Mouse (Mus musculus): Measurements from ENCODE around the gene Nf1. TPM values are rescaled to one million over a fixed set of nuclear protein-coding genes. Genes with fewer than 3 reads are reported as not detected.

Nf1 gene
- total and polyA plus RNA-seq, 3 experiments = 8.5 to 30.9 (median 30.5) TPM

DNA sequence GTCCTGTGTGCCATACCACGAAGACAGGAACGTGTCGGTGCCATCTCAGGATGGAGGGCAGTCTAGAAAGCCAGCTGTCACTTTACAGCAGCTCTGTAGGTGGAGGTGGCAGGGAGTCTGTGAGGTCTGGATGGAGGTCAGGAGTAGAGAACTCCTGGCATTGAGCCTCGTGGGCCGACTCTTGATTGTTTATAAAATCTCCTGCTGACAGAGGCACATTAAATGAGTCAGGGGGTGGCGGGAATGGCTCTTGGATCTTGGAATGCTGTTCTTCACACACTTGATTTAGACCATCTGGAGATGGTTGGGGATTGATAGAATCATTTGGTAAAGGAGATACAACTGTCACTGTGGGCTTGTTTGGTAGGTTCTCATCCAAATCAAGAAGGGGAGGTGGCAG, 175.8 kb downstream of the Nf1 start:
- DNase-seq = no peak
- intact Hi-C loops (cut with DNase I) = no loop called here
- no peaks in the 10 kb centered on the region for H3K27me3 ChIP-seq (ENCODE audit: control insufficient read depth, insufficient read depth, low read length)
- no peaks in the 10 kb centered on the region for H3K36me3 ChIP-seq (ENCODE audit: control insufficient read depth, insufficient read depth, low read length)
- 75% methylated on average over 6 of the region's 6 CpGs for WGBS
- H3K4me1 ChIP-seq (ENCODE audit: control insufficient read depth, insufficient read depth, low read length) = no peaks in the 10 kb centered on the region
- no peak overlapping the region for H3K9ac ChIP-seq (ENCODE audit: low read depth, low read length)
- TF ChIP-seq CTCF (IDR thresholded peaks at IDR 0.05) (no peak), POLR2A (IDR thresholded peaks at IDR 0.05; ENCODE audit: insufficient read depth, low read depth, low read length) (no peak), EP300 (IDR thresholded peaks at IDR 0.05; ENCODE audit: insufficient read depth, low read depth, low read length) (no peak)
- H3K79me2 ChIP-seq (replicated peaks; ENCODE audit: control insufficient read depth, insufficient read depth, low read length) = no peaks in the 10 kb centered on the region
- no peak overlapping the region for H3K4me3 ChIP-seq
- no peak overlapping the region for H3K27ac ChIP-seq

DNA sequence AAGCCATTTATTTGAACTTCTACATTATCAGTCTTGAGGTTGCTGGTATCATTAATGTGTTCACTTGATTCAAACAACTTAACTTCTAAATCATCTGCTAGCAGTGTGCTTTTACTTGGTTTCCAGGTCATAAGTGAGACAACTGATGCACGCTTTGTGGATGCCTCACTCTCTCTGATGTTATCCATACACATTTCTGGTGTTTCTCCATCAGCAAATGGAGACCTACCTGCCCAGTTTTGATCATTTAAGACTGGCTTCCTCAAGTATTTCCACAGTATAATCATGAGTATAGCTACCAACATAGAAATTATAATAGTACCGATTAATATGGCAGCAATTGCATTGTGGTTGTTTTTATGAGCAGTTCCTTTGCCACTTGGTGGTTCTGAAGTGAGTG, 176.3 kb downstream of the Nf1 start:
- intact Hi-C loops (cut with DNase I) = no loop called here
- Histone ChIP-seq H3K4me3 (no peak overlapping the region), H3K27me3 (ENCODE audit: control insufficient read depth, insufficient read depth, low read length) (no peaks in the 10 kb centered on the region), H3K9ac (ENCODE audit: low read depth, low read length) (no peak overlapping the region), H3K4me1 (ENCODE audit: control insufficient read depth, insufficient read depth, low read length) (no peaks in the 10 kb centered on the region), H3K79me2 (replicated peaks; ENCODE audit: control insufficient read depth, insufficient read depth, low read length) (no peaks in the 10 kb centered on the region), H3K36me3 (ENCODE audit: control insufficient read depth, insufficient read depth, low read length) (no peaks in the 10 kb centered on the region), H3K27ac (no peak overlapping the region)
- TF ChIP-seq CTCF (IDR thresholded peaks at IDR 0.05) (no peak), POLR2A (IDR thresholded peaks at IDR 0.05; ENCODE audit: insufficient read depth, low read depth, low read length) (no peak), EP300 (IDR thresholded peaks at IDR 0.05; ENCODE audit: insufficient read depth, low read depth, low read length) (no peak)
- 98% methylated on average over 2 of the region's 2 CpGs for WGBS
- no peak for DNase-seq

DNA sequence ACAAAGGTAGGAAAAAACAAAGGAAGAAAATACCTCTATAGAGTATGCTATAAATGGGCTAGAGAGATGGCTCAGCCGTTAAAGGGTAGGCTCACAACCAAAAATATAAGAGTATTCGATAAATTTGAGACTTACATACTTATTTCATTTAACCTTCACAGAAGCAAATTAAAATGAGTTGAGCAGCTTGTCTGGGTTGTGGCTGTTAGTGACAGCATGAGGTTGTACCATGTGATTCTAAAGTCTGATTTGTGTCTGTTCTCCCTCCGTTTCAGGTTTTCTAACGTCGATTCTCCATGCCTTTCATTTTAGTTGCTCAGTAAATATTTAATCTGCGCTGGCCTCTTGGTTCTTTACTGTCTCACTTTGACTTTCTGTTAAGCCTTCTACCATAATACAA, 179.8 kb downstream of the Nf1 start:
- DNase-seq = no peak
- intact Hi-C loops (cut with DNase I) = no loop called here

DNA sequence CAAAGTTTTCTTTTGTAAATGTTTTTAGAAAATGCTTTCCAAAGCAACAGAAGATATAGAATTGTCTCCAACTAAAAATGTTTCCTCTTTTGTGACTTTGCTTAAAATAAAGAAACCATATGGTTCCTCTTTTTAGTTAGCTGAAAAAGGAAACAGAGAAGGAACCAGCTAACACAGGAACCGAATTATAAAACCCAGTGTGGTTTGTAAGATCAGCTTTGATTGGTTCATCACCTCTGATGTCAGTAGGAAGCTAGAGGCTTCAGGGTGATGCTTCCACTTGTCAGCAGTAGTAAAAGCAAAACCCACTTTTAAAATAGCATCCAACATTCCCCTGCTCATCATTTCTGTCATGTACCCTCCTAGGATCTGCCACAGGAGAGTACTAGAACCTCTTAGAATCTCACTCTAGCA, 180.4 kb downstream of the Nf1 start:
- no peak for DNase-seq
- 54% methylated on average over 1 of the region's 1 CpGs for WGBS
- intact Hi-C loops (cut with DNase I) = no loop called here
- H3K79me2 ChIP-seq (replicated peaks; ENCODE audit: control insufficient read depth, insufficient read depth, low read length) = no peaks in the 10 kb centered on the region
- no peaks in the 10 kb centered on the region for H3K4me1 ChIP-seq (ENCODE audit: control insufficient read depth, insufficient read depth, low read length)
- no peak overlapping the region for H3K4me3 ChIP-seq
- TF ChIP-seq POLR2A (IDR thresholded peaks at IDR 0.05; ENCODE audit: insufficient read depth, low read depth, low read length) (no peak), EP300 (IDR thresholded peaks at IDR 0.05; ENCODE audit: insufficient read depth, low read depth, low read length) (no peak), CTCF (IDR thresholded peaks at IDR 0.05) (no peak)
- no peaks in the 10 kb centered on the region for H3K27me3 ChIP-seq (ENCODE audit: control insufficient read depth, insufficient read depth, low read length)
- H3K27ac ChIP-seq = no peak overlapping the region
- no peaks in the 10 kb centered on the region for H3K36me3 ChIP-seq (ENCODE audit: control insufficient read depth, insufficient read depth, low read length)
- no peak overlapping the region for H3K9ac ChIP-seq (ENCODE audit: low read depth, low read length)

More for the DNA sequence above, 179.8 kb downstream of the Nf1 start:
- TF ChIP-seq EP300 (IDR thresholded peaks at IDR 0.05; ENCODE audit: insufficient read depth, low read depth, low read length) = no peak
- no peak for TF ChIP-seq POLR2A (IDR thresholded peaks at IDR 0.05; ENCODE audit: insufficient read depth, low read depth, low read length)
- TF ChIP-seq CTCF (IDR thresholded peaks at IDR 0.05) = no peak
- 85% methylated on average over 6 of the region's 6 CpGs for WGBS
- Histone ChIP-seq H3K4me1 (ENCODE audit: control insufficient read depth, insufficient read depth, low read length) (no peaks in the 10 kb centered on the region), H3K27ac (no peak overlapping the region), H3K9ac (ENCODE audit: low read depth, low read length) (no peak overlapping the region), H3K79me2 (replicated peaks; ENCODE audit: control insufficient read depth, insufficient read depth, low read length) (no peaks in the 10 kb centered on the region), H3K36me3 (ENCODE audit: control insufficient read depth, insufficient read depth, low read length) (no peaks in the 10 kb centered on the region), H3K4me3 (no peak overlapping the region), H3K27me3 (ENCODE audit: control insufficient read depth, insufficient read depth, low read length) (no peaks in the 10 kb centered on the region)

DNA sequence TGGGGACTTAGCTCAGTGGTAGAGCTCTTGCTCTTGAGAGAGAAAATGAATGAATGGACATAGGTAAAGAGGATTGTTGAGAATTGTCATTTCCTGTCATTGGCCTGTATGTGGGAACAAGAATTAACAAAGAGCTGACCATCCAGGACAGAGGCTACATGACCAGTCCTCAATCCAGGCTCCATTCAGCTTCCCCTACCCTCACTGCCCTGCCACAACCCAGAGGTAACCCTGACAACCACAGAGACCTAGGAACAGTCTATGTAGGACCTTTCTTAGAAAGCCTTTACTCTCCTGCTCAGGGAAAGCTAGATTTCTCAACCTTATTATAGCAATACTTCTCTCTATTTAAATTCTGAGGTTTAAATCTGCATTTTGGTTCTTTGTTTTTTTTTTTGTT, 181.3 kb downstream of the Nf1 start:
- H3K4me1 ChIP-seq (ENCODE audit: control insufficient read depth, insufficient read depth, low read length) = no peaks in the 10 kb centered on the region
- H3K27ac ChIP-seq = no peak overlapping the region
- intact Hi-C loops (cut with DNase I) = no loop called here

DNA sequence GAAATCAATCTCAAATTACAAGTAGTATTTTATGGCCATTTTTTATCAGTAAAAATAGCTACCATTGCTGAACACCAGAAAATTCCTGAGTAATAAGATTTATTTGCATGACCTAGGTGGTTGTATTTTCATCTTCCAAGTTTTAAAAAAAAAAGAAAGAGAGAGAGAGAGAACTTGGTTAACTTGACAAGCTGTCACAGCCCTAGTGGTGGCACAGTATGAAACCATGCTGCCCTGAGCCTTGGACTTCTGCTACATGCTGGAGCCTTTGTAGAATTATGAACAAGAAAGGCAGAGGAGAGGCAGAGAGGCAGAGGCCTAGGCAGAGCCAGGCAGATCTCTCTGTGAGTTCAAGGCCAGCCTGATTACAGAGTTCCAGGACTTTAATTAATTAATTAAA, 182.4 kb downstream of the Nf1 start:
- Histone ChIP-seq H3K27me3 (ENCODE audit: control insufficient read depth, insufficient read depth, low read length) (no peaks in the 10 kb centered on the region), H3K9ac (ENCODE audit: low read depth, low read length) (no peak overlapping the region), H3K79me2 (replicated peaks; ENCODE audit: control insufficient read depth, insufficient read depth, low read length) (no peaks in the 10 kb centered on the region), H3K36me3 (ENCODE audit: control insufficient read depth, insufficient read depth, low read length) (no peaks in the 10 kb centered on the region), H3K4me1 (ENCODE audit: control insufficient read depth, insufficient read depth, low read length) (no peaks in the 10 kb centered on the region), H3K27ac (no peak overlapping the region), H3K4me3 (no peak overlapping the region)
- 0 out of 2 replicates have a peak, but pooled peaks have one; percentile 2 for TF ChIP-seq CTCF (IDR thresholded peaks at IDR 0.05)
- no peak for TF ChIP-seq POLR2A (IDR thresholded peaks at IDR 0.05; ENCODE audit: insufficient read depth, low read depth, low read length)
- intact Hi-C loops (cut with DNase I) = no loop called here
- DNase-seq = no peak

More for the DNA sequence above, 181.3 kb downstream of the Nf1 start:
- no peak for DNase-seq
- Histone ChIP-seq H3K36me3 (ENCODE audit: control insufficient read depth, insufficient read depth, low read length) (no peaks in the 10 kb centered on the region), H3K9ac (ENCODE audit: low read depth, low read length) (no peak overlapping the region), H3K27me3 (ENCODE audit: control insufficient read depth, insufficient read depth, low read length) (no peaks in the 10 kb centered on the region), H3K79me2 (replicated peaks; ENCODE audit: control insufficient read depth, insufficient read depth, low read length) (no peaks in the 10 kb centered on the region), H3K4me3 (no peak overlapping the region)
- TF ChIP-seq CTCF (IDR thresholded peaks at IDR 0.05) (no peak), POLR2A (IDR thresholded peaks at IDR 0.05; ENCODE audit: insufficient read depth, low read depth, low read length) (no peak), EP300 (IDR thresholded peaks at IDR 0.05; ENCODE audit: insufficient read depth, low read depth, low read length) (no peak)

Data from heart, adult 2 months (tissue).